Mouse (Mus musculus) forebrain, postnatal 0 days (tissue): ENCODE data around the gene Hivep3. TPM values are rescaled to one million over a fixed set of nuclear protein-coding genes. Genes with fewer than 3 reads are reported as not detected.

Source experiments
- ATAC-seq: fragments of 200-750 bp; cut with Nextera tagmentation; 2 replicates; pipeline ENCODE4 v1.8.0; 2017; ENCODE audit warnings: mild to moderate bottlenecking, moderate library complexity
- DNase-seq: peaks from one replicate; pipeline ENCODE4 v3.0.0-alpha.2; 2015
- H3K27ac ChIP-seq: fragments of 300-500 bp; sonication (generic); 2 replicates; pipeline ENCODE4 v1.5.1; 2014; ENCODE audit warnings: low read depth, mild to moderate bottlenecking, antibody characterized with exemption, low read length, moderate library complexity, mixed read lengths
- H3K27me3 ChIP-seq: fragments of 300-500 bp; sonication (generic); 2 replicates; pipeline ENCODE4 v1.6.1; 2014; ENCODE audit warnings: mild to moderate bottlenecking, low read length, mixed read lengths; ENCODE audit not compliant: insufficient read depth
- H3K36me3 ChIP-seq: fragments of 300-500 bp; sonication (generic); 2 replicates; pipeline ENCODE4 v1.6.1; 2014; ENCODE audit warnings: mild to moderate bottlenecking, moderate library complexity; ENCODE audit not compliant: insufficient read depth
- H3K4me1 ChIP-seq: fragments of 300-500 bp; sonication (generic); 2 replicates; pipeline ENCODE4 v1.6.1; 2014; ENCODE audit warnings: antibody characterized with exemption; ENCODE audit not compliant: insufficient read depth
- H3K4me2 ChIP-seq: fragments of 300-500 bp; sonication (generic); 2 replicates; pipeline ENCODE4 v1.6.1; 2014; ENCODE audit warnings: low read depth, mild to moderate bottlenecking, moderate library complexity
- H3K4me3 ChIP-seq: fragments of 300-500 bp; sonication (generic); 2 replicates; pipeline ENCODE4 v1.5.1; 2014; ENCODE audit warnings: low read depth, low read length, mixed read lengths
- H3K9ac ChIP-seq: fragments of 300-500 bp; sonication (generic); 2 replicates; pipeline ENCODE4 v1.6.1; 2014; ENCODE audit warnings: mild to moderate bottlenecking
- H3K9me3 ChIP-seq: fragments of 300-500 bp; sonication (generic); 2 replicates; pipeline ENCODE4 v1.6.1; 2016; ENCODE audit warnings: low read length
- CTCF ChIP-seq: sonication (generic); IDR thresholded peaks from 2 replicates; pipeline ENCODE4 v1.5.1; 2016; ENCODE audit warnings: antibody characterized with exemption, control low read depth, low read depth
- WGBS: fragments of 180-500 bp; shearing (Covaris S2); extraction: QIAGEN DNeasy Blood & Tissue Kit; methylation state at CpG from one replicate; pipeline ENCODE4 v1.1.7; 2014; 5-methylcytosine and 5-hydroxymethylcytosine counted together
- polyA plus RNA-seq: library from polyadenylated mRNA; unstranded; fragments of >200 nt; fragmentation: Nextera tagmentation; extraction: Ambion mirVana; gene quantifications from 2 replicates; pipeline ENCODE4 v1.2.1, GENCODE M21; 2015
- total RNA-seq: library from RNA; depleted of rRNA; stranded (reverse); fragments of >200 nt; gene quantifications from 2 replicates; pipeline ENCODE4 v1.2.3, GENCODE M21; 2014

Hivep3 gene
- total and polyA plus RNA-seq, 2 experiments from 2014 or later = 16.9 to 21.3 TPM

GRCm38 (mm10) chr4:120126047-120126446, 392.5 kb downstream of the Hivep3 start:
- Histone ChIP-seq H3K27ac (no peak overlapping the region), H3K4me1 (no peaks in the 10 kb centered on the region), H3K36me3 (peaks cover 9% of the 10 kb centered on the region; the same call in 1 of the 2 replicates), H3K4me2 (no peak overlapping the region), H3K4me3 (no peak overlapping the region), H3K9me3 (no peaks in the 10 kb centered on the region), H3K27me3 (no peaks in the 10 kb centered on the region), H3K9ac (no peak overlapping the region)
- DNase-seq (no peak), ATAC-seq (no peak)
- TF ChIP-seq CTCF = no peak
- 55% methylated on average over 6 of the region's 6 CpGs for WGBS

GRCm38 (mm10) chr4:120127333-120127732, 393.7 kb downstream of the Hivep3 start:
- no peak for DNase-seq
- no peak for TF ChIP-seq CTCF
- H3K4me3 ChIP-seq = no peak overlapping the region
- no peaks in the 10 kb centered on the region for H3K27me3 ChIP-seq
- H3K9ac ChIP-seq = no peak overlapping the region
- peaks cover 17% of the 10 kb centered on the region; the same call in 1 of the 2 replicates for H3K36me3 ChIP-seq
- no peak overlapping the region for H3K27ac ChIP-seq
- WGBS = 92% methylated on average over 3 of the region's 3 CpGs
- H3K9me3 ChIP-seq = no peaks in the 10 kb centered on the region
- no peak for ATAC-seq
- H3K4me2 ChIP-seq = no peak overlapping the region
- no peaks in the 10 kb centered on the region for H3K4me1 ChIP-seq

GRCm38 (mm10) chr4:120128033-120128432, 394.4 kb downstream of the Hivep3 start:
- WGBS = 57% methylated on average over 4 of the region's 4 CpGs
- ATAC-seq = no peak; the same call in 1 of the 2 replicates
- H3K27me3 ChIP-seq = no peaks in the 10 kb centered on the region

GRCm38 (mm10) chr4:120129233-120129885, 395.8 kb downstream of the Hivep3 start:
- H3K4me2 ChIP-seq = no peak overlapping the region
- DNase-seq = peak; percentile 83
- ATAC-seq = peak; percentile 84
- no peaks in the 10 kb centered on the region for H3K27me3 ChIP-seq
- peaks cover 26% of the 10 kb centered on the region for H3K36me3 ChIP-seq
- H3K4me3 ChIP-seq = no peak overlapping the region
- no peak overlapping the region for H3K9ac ChIP-seq
- no peaks in the 10 kb centered on the region for H3K4me1 ChIP-seq
- H3K27ac ChIP-seq = no peak overlapping the region
- WGBS = 42% methylated on average over 4 of the region's 4 CpGs
- peak; percentile 98 for TF ChIP-seq CTCF
- H3K9me3 ChIP-seq = no peaks in the 10 kb centered on the region

More at GRCm38 (mm10) chr4:120128033-120128432, 394.4 kb downstream of the Hivep3 start:
- DNase-seq = no peak
- peaks cover 16% of the 10 kb centered on the region; the same call in 1 of the 2 replicates for H3K36me3 ChIP-seq
- H3K9me3 ChIP-seq = no peaks in the 10 kb centered on the region
- H3K9ac ChIP-seq = no peak overlapping the region
- H3K4me1 ChIP-seq = no peaks in the 10 kb centered on the region
- H3K27ac ChIP-seq = peak overlapping the region; percentile 21; the same call in 1 of the 2 replicates
- TF ChIP-seq CTCF = no peak
- no peak overlapping the region for H3K4me3 ChIP-seq
- no peak overlapping the region for H3K4me2 ChIP-seq

- peaks cover 33% of the 10 kb centered on the region for H3K36me3 ChIP-seq
- H3K27ac ChIP-seq = no peak overlapping the region
- H3K4me1 ChIP-seq = no peaks in the 10 kb centered on the region
- no peaks in the 10 kb centered on the region for H3K27me3 ChIP-seq
- DNase-seq (no peak), ATAC-seq (no peak)
- H3K9ac ChIP-seq = no peak overlapping the region
- no peaks in the 10 kb centered on the region for H3K9me3 ChIP-seq
- H3K4me3 ChIP-seq = no peak overlapping the region
- TF ChIP-seq CTCF = no peak
- 84% methylated on average over 4 of the region's 4 CpGs for WGBS
- no peak overlapping the region for H3K4me2 ChIP-seq
These were observed 397.3 kb downstream of the Hivep3 start for GRCm38 (mm10) chr4:120130926-120131325.

GRCm38 (mm10) chr4:120131441-120132220, 398.0 kb downstream of the Hivep3 start:
- Histone ChIP-seq H3K27me3 (no peaks in the 10 kb centered on the region), H3K4me1 (no peaks in the 10 kb centered on the region), H3K27ac (no peak overlapping the region), H3K9ac (no peak overlapping the region), H3K9me3 (no peaks in the 10 kb centered on the region), H3K4me3 (no peak overlapping the region), H3K4me2 (no peak overlapping the region), H3K36me3 (peaks cover 33% of the 10 kb centered on the region)
- no peak for TF ChIP-seq CTCF
- ATAC-seq = no peak
- 59% methylated on average over 24 of the region's 24 CpGs for WGBS
- DNase-seq = no peak

- ATAC-seq = no peak
- Histone ChIP-seq H3K27me3 (no peaks in the 10 kb centered on the region), H3K36me3 (peaks cover 33% of the 10 kb centered on the region), H3K9me3 (no peaks in the 10 kb centered on the region), H3K4me1 (no peaks in the 10 kb centered on the region), H3K9ac (no peak overlapping the region), H3K4me3 (no peak overlapping the region), H3K27ac (no peak overlapping the region), H3K4me2 (no peak overlapping the region)
- no peak for TF ChIP-seq CTCF
- 83% methylated on average over 6 of the region's 6 CpGs for WGBS
- DNase-seq = no peak
These were observed 400.6 kb downstream of the Hivep3 start for GRCm38 (mm10) chr4:120134223-120134622.
